10 mouse cellular contexts compared by ENCODE assay signal in the genomic region with DNA sequence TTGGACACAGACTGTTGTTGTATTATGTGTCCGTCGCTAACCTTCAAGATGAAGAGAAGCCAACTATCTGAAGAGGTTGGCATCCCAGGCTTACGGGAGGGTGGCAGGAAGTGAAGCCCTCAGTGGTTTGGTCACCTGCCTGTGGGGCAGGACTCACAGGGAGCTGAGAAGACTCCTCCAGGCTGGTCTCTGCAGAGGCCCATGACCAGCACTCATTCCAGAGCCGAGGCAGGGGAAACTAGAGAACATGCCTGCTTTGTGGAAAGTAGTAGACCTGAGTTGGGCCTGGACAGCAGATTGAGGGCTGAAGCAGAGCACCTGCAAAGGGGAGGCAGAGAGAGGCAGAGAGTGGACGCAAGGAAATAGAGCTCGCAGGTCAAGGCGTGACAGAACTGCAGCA. TPM values are rescaled to one million over a fixed set of nuclear protein-coding genes. Genes with fewer than 3 reads are reported as not detected.
DNase-seq lines count a peak whose midpoint lies in the region; ATAC-seq and TF ChIP-seq lines count a peak whose summit lies in the region.
"Had no signal": no experiment of that assay in that cellular context is flagged by ENCODE, and none has a peak within 500 bp of the region (broad histone marks: within the 10 kb centered on the region; RNA-seq: fewer than 3 reads in every experiment).

No protein-coding gene starts in this region.

- no peak overlapping the region for H3K27ac ChIP-seq in lung, embryonic 14.5 days (ENCODE audit: low read depth)
- H3K27ac ChIP-seq in forebrain, embryonic 10.5 days, result no peak overlapping the region
- H3K27ac ChIP-seq in limb, embryonic 13.5 days, result no peak overlapping the region
- H3K27ac ChIP-seq in small intestine, adult 2 months (ENCODE audit: insufficient read depth, low read depth, low read length), result no peak overlapping the region

- peak overlapping the region; percentile 96 for H3K9ac ChIP-seq in lung, embryonic 14.5 days
- H3K9ac ChIP-seq in limb, embryonic 13.5 days, result peak overlapping the region; percentile 96

- 77% methylated on average over 7 of the region's 7 CpGs for WGBS in lung, embryonic 14.5 days
- whole genome bisulfite sequencing in forebrain, embryonic 10.5 days, result 87% methylated on average over 7 of the region's 7 CpGs
- whole genome bisulfite sequencing in limb, embryonic 13.5 days, result 86% methylated on average over 7 of the region's 7 CpGs
- 75% methylated on average over 7 of the region's 7 CpGs for WGBS in small intestine, adult 2 months

- TF ChIP-seq POLR2A in small intestine, adult 2 months (IDR thresholded peaks at IDR 0.05; ENCODE audit: low read depth, low read length), result no peak

- no peaks in the 10 kb centered on the region for H3K9me3 ChIP-seq in lung, embryonic 14.5 days (ENCODE audit: low read depth, low read length)
- H3K9me3 ChIP-seq in forebrain, embryonic 10.5 days, result no peaks in the 10 kb centered on the region
- no peaks in the 10 kb centered on the region for H3K9me3 ChIP-seq in limb, embryonic 13.5 days

- H3K4me3 ChIP-seq in lung, embryonic 14.5 days (ENCODE audit: low read depth, low read length), result peak overlapping the region; percentile 97
- H3K4me3 ChIP-seq in forebrain, embryonic 10.5 days, result peak overlapping the region; percentile 77
- H3K4me3 ChIP-seq in limb, embryonic 13.5 days, result peak overlapping the region; percentile 97
- H3K4me3 ChIP-seq in small intestine, adult 2 months (ENCODE audit: low read depth, low read length), result peak overlapping the region; percentile 34

- DNase-seq in lung, embryonic 14.5 days, result no peak
- no peak for DNase-seq in lung, postnatal 10 days
- no peak for DNase-seq in forebrain, embryonic 10.5 days (ENCODE audit: extremely low spot score, low spot score)
- no peak for DNase-seq in ovary, adult 18-20 months (ENCODE audit: low spot score)
- DNase-seq in left cerebral cortex, adult 8-10 months (ENCODE audit: low spot score in 2 of 2), result no peak
- DNase-seq: adrenal gland, adult 8-10 months; gastrocnemius, postnatal 36 days had no signal

- TF ChIP-seq CTCF in lung, embryonic 14.5 days (IDR thresholded peaks at IDR 0.05; ENCODE audit: low read depth), result no peak
- no peak for TF ChIP-seq CTCF in small intestine, adult 2 months (IDR thresholded peaks at IDR 0.05; ENCODE audit: extremely low read depth, insufficient read length, insufficient replicate concordance, low read depth, low read length)

- H3K36me3 ChIP-seq in lung, embryonic 14.5 days (ENCODE audit: insufficient read depth), result peaks cover 37% of the 10 kb centered on the region
- H3K36me3 ChIP-seq in forebrain, embryonic 10.5 days (replicated peaks), result peaks cover 51% of the 10 kb centered on the region
- H3K36me3 ChIP-seq in limb, embryonic 13.5 days, result peaks cover 41% of the 10 kb centered on the region
- peaks cover 28% of the 10 kb centered on the region for H3K36me3 ChIP-seq in small intestine, adult 2 months (ENCODE audit: control insufficient read depth, insufficient read depth, low read length)

- ATAC-seq in lung, embryonic 14.5 days (ENCODE audit: insufficient read depth), result no peak
- ATAC-seq in limb, embryonic 13.5 days (ENCODE audit: low FRiP score, low read depth), result no peak
- ATAC-seq in megakaryocyte progenitor cell, adult 5-6 weeks (replicated peaks; ENCODE audit: poor library complexity), result no peak

- H3K4me1 ChIP-seq in lung, embryonic 14.5 days (ENCODE audit: insufficient read depth), result no peaks in the 10 kb centered on the region
- H3K4me1 ChIP-seq in forebrain, embryonic 10.5 days, result peaks cover 19% of the 10 kb centered on the region
- H3K4me1 ChIP-seq in limb, embryonic 13.5 days, result peaks cover 21% of the 10 kb centered on the region
- peaks cover 7% of the 10 kb centered on the region; the same call in 1 of the 2 replicates for H3K4me1 ChIP-seq in small intestine, adult 2 months (ENCODE audit: control insufficient read depth, insufficient read depth, insufficient read length, low read length)

- H3K4me2 ChIP-seq in lung, embryonic 14.5 days, result peak overlapping the region; percentile 91
- H3K4me2 ChIP-seq in limb, embryonic 13.5 days (replicated peaks), result peak overlapping the region; percentile 82

- H3K27me3 ChIP-seq in lung, embryonic 14.5 days (ENCODE audit: insufficient read depth, low read length), result no peaks in the 10 kb centered on the region
- no peaks in the 10 kb centered on the region for H3K27me3 ChIP-seq in forebrain, embryonic 10.5 days (ENCODE audit: poor library complexity, severe bottlenecking)
- no peaks in the 10 kb centered on the region for H3K27me3 ChIP-seq in limb, embryonic 13.5 days
- H3K27me3 ChIP-seq in small intestine, adult 2 months (ENCODE audit: control insufficient read depth, insufficient read depth, low read length), result no peaks in the 10 kb centered on the region

RNA-seq across cellular contexts. Expression of gene Eif3f, which starts 1.2 kb away (rescaled TPM):
- polyA plus RNA-seq in lung, embryonic 14.5 days (2014; fragmentation: Nextera tagmentation; extraction: Ambion mirVana), result 108 and 119 TPM in 2 replicates
- 71.7 and 74.4 TPM in 2 replicates for polyA plus RNA-seq in forebrain, embryonic 10.5 days (2016; fragmentation: Nextera tagmentation; extraction: Ambion mirVana)
- polyA plus RNA-seq in limb, embryonic 13.5 days (2015; fragmentation: Nextera tagmentation; extraction: Ambion mirVana), result 89.8 and 97.5 TPM in 2 replicates
- polyA plus RNA-seq in small intestine, adult 2 months (2012; rRNA removed), result 132 and 223 TPM in 2 replicates
- 100 to 1,000 TPM; 101 to 102 (median 101) TPM for total RNA-seq in left cerebral cortex, adult 8-10 months (2022)
- total RNA-seq in megakaryocyte progenitor cell, adult 5-6 weeks (2015), result 230 and 235 TPM in 2 replicates
- 71.4 and 76.6 TPM in 2 replicates for total RNA-seq in megakaryocyte progenitor cell, adult 5-6 weeks (2017)

RNA-seq across cellular contexts. Expression of gene Nlrp10, which starts 5.4 kb away (rescaled TPM):
- 0.22 and 0.65 TPM in 2 replicates for polyA plus RNA-seq in lung, embryonic 14.5 days (2014; fragmentation: Nextera tagmentation; extraction: Ambion mirVana)
- polyA plus RNA-seq in forebrain, embryonic 10.5 days (2016; fragmentation: Nextera tagmentation; extraction: Ambion mirVana), result 0.04 TPM in 1 of 2 replicates, not detected in the other
- 0.38 and 0.57 TPM in 2 replicates for polyA plus RNA-seq in limb, embryonic 13.5 days (2015; fragmentation: Nextera tagmentation; extraction: Ambion mirVana)
- 0.03 TPM in 1 of 2 replicates, not detected in the other for polyA plus RNA-seq in small intestine, adult 2 months (2012; rRNA removed)
- under 1 TPM; 0.33 to 0.57 (median 0.45) TPM for total RNA-seq in left cerebral cortex, adult 8-10 months (2022)
- total RNA-seq in megakaryocyte progenitor cell, adult 5-6 weeks (2015), result 1.2 and 1.4 TPM in 2 replicates
- total RNA-seq in megakaryocyte progenitor cell, adult 5-6 weeks (2017), result 1.3 and 1.4 TPM in 2 replicates

RNA-seq across cellular contexts. Expression of gene Tub, which starts 14.7 kb away (rescaled TPM):
- 2.0 and 2.2 TPM in 2 replicates for polyA plus RNA-seq in lung, embryonic 14.5 days (2014; fragmentation: Nextera tagmentation; extraction: Ambion mirVana)
- polyA plus RNA-seq in forebrain, embryonic 10.5 days (2016; fragmentation: Nextera tagmentation; extraction: Ambion mirVana), result 5.2 and 5.3 TPM in 2 replicates
- 3.4 and 4.1 TPM in 2 replicates for polyA plus RNA-seq in limb, embryonic 13.5 days (2015; fragmentation: Nextera tagmentation; extraction: Ambion mirVana)
- 0.58 and 0.63 TPM in 2 replicates for polyA plus RNA-seq in small intestine, adult 2 months (2012; rRNA removed)
- total RNA-seq in left cerebral cortex, adult 8-10 months (2022), result 100 to 1,000 TPM; 107 to 129 (median 115) TPM
- not detected in 2 replicates for total RNA-seq in megakaryocyte progenitor cell, adult 5-6 weeks (2015)
- not detected in 2 replicates for total RNA-seq in megakaryocyte progenitor cell, adult 5-6 weeks (2017)

RNA-seq across cellular contexts. Expression of gene Olfr519, which starts 41.2 kb away (rescaled TPM):
- polyA plus RNA-seq in lung, embryonic 14.5 days (2014; fragmentation: Nextera tagmentation; extraction: Ambion mirVana), result not detected in 2 replicates
- polyA plus RNA-seq in forebrain, embryonic 10.5 days (2016; fragmentation: Nextera tagmentation; extraction: Ambion mirVana), result not detected in 2 replicates
- polyA plus RNA-seq in limb, embryonic 13.5 days (2015; fragmentation: Nextera tagmentation; extraction: Ambion mirVana), result not detected in 2 replicates
- polyA plus RNA-seq in small intestine, adult 2 months (2012; rRNA removed), result not detected in 2 replicates
- total RNA-seq in left cerebral cortex, adult 8-10 months (2022), result not detected
- not detected in 2 replicates for total RNA-seq in megakaryocyte progenitor cell, adult 5-6 weeks (2015)
- not detected in 2 replicates for total RNA-seq in megakaryocyte progenitor cell, adult 5-6 weeks (2017)
- total RNA-seq: adrenal gland, adult 8-10 months; gastrocnemius, postnatal 36 days had no signal

RNA-seq across cellular contexts. Expression of gene Olfr518, which starts 50.6 kb away (rescaled TPM):
- polyA plus RNA-seq in lung, embryonic 14.5 days (2014; fragmentation: Nextera tagmentation; extraction: Ambion mirVana), result not detected in 2 replicates
- polyA plus RNA-seq in forebrain, embryonic 10.5 days (2016; fragmentation: Nextera tagmentation; extraction: Ambion mirVana), result not detected in 2 replicates
- not detected in 2 replicates for polyA plus RNA-seq in limb, embryonic 13.5 days (2015; fragmentation: Nextera tagmentation; extraction: Ambion mirVana)
- not detected in 2 replicates for polyA plus RNA-seq in small intestine, adult 2 months (2012; rRNA removed)
- not detected for total RNA-seq in left cerebral cortex, adult 8-10 months (2022)
- not detected in 2 replicates for total RNA-seq in megakaryocyte progenitor cell, adult 5-6 weeks (2015)
- total RNA-seq in megakaryocyte progenitor cell, adult 5-6 weeks (2017), result not detected in 2 replicates
- total RNA-seq: adrenal gland, adult 8-10 months; gastrocnemius, postnatal 36 days had no signal

Comparison
In these comparisons a context has a peak if more than half of its experiments do, and no peak if none do; other contexts are left out.
1. H3K4me3 ChIP-seq: peak in every context shown above with its lines; median percentile 97 in lung, embryonic 14.5 days; 97 in limb, embryonic 13.5 days; 77 in forebrain, embryonic 10.5 days; 34 in small intestine, adult 2 months.